Mouse (Mus musculus): ENCODE measurements at regions not wholly inside any gene's neighbourhood (a gene's known extent, or its start where the extent isn't known, plus 50 kb on each side); places are given as distances from the start of the nearest gene placed in this dataset.

- TF ChIP-seq MYOD1 (IDR thresholded peaks at IDR 0.05; ENCODE audit: control insufficient read depth in 1 of 3, insufficient read length in 2 of 3, low read depth in 2 of 3) (no peak), POLR2AphosphoS2 (IDR thresholded peaks at IDR 0.05; ENCODE audit: insufficient read length, low read depth) (no peak), POLR2A (IDR thresholded peaks at IDR 0.05; ENCODE audit: insufficient read length, low read depth) (no peak), E2F4 (IDR thresholded peaks at IDR 0.05; ENCODE audit: insufficient read depth) (no peak), TCF3 (IDR thresholded peaks at IDR 0.05; ENCODE audit: insufficient read length, low read depth) (no peak), REST (IDR thresholded peaks at IDR 0.05; ENCODE audit: insufficient read depth, insufficient read length) (no peak), MAX (IDR thresholded peaks at IDR 0.05; ENCODE audit: low read depth) (no peak), SRF (IDR thresholded peaks at IDR 0.05; ENCODE audit: control insufficient read depth, insufficient read length, low read depth) (no peak), TCF12 (IDR thresholded peaks at IDR 0.05; ENCODE audit: insufficient read depth, poor library complexity, severe bottlenecking) (no peak), USF1 (IDR thresholded peaks at IDR 0.05; ENCODE audit: low read depth) (no peak)
These were observed 372.5 kb upstream of the Mef2c start for GRCm38 (mm10) chr13:83131129-83131981.
